Mouse (Mus musculus) brain, embryonic 14.5 days (tissue): ENCODE results near the gene Rev3l.

Experiments
- CTCF ChIP-seq: fragments of 200-500 bp; IDR thresholded peaks from 2 replicates; pipeline ENCODE4 v1.5.1; 2012; ENCODE audit warnings: inconsistent platforms, mild to moderate bottlenecking, moderate library complexity, borderline replicate concordance; ENCODE audit not compliant: insufficient read depth, insufficient read length; ENCODE audit errors: extremely low read depth
- POLR2A ChIP-seq: fragments of 200-500 bp; IDR thresholded peaks from 2 replicates; pipeline ENCODE4 v1.6.1; 2012; ENCODE audit warnings: mild to moderate bottlenecking, inconsistent platforms, borderline replicate concordance; ENCODE audit not compliant: poor library complexity, insufficient read depth, insufficient read length, severe bottlenecking; ENCODE audit errors: extremely low read depth

DNA sequence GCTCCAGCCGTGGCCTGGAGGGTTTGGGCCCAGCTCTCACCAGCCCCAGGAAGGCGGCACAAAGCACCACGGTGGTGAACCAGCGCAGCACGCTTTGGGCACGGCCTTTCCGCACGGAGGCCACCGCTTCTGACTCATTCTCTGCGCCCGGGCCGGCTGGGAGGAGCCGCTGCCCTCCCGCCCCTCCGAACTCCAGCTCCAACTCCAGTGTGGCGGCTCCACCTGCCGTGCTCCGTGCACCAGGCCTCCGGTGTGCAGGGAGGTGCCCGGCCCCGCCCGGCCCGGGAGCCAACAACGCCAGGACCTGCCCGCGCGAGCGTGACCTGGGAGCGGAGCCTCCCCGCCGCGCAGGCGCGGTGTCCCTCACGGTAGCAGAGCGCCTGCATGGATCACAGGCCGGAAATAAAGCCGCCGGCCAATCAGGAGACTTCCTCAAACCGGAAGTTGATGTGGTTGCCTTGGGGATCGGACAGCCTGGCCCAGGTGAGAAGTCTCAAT, 167.0 kb downstream of the Rev3l start, which contains the start of gene Mfsd4b4:
- peak; percentile 98 for TF ChIP-seq POLR2A
- no peak for TF ChIP-seq CTCF
